Mouse (Mus musculus): Measurements from ENCODE around the gene Il12a. TPM values are rescaled to one million over a fixed set of nuclear protein-coding genes. Genes with fewer than 3 reads are reported as not detected.
"Not testable (repeated sequence)": the region's sequence is repeated elsewhere in the genome, so short reads cannot be mapped to it uniquely, and the experiment has no call there.

The Il12a gene
- polyA plus RNA-seq, 1 experiment from 2014 or later, result not detected

DNA sequence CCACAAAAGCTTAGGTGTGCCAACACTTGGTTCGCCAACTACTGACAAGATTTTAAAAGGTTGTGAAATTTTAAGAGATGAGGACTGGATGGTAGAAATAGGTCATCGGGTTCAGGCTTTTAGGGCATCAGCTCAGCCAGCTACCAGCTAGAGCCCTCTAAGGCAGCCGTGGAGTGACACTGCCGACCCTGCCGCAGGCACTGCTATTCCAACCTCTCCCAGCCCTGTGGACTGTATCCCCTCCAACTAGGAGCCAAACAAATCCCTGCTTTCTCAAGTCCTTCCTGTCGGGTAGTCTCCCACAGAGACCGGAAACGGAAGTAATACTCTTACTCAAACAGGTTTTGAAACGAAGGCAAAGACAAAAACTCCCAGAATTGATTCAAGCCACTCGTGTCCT lies 15.9 kb downstream of the Il12a start:
- H3K9ac ChIP-seq, result no peak overlapping the region
- ATAC-seq (ENCODE audit: extremely low read depth, insufficient number of reproducible peaks, low FRiP score, low TSS enrichment), result no peak
- no peaks in the 10 kb centered on the region for H3K36me3 ChIP-seq
- no peak overlapping the region for H3K4me2 ChIP-seq
- WGBS, result 77% methylated on average over 10 of the region's 10 CpGs
- H3K4me3 ChIP-seq, result no peak overlapping the region
- no peak overlapping the region for H3K27ac ChIP-seq (replicated peaks)
- H3K4me1 ChIP-seq, result no peaks in the 10 kb centered on the region
- H3K9me3 ChIP-seq, result no peaks in the 10 kb centered on the region
- H3K27me3 ChIP-seq (replicated peaks), result 0 out of 2 replicates have a peak, but pooled peaks cover 3% of the 10 kb centered on the region

DNA sequence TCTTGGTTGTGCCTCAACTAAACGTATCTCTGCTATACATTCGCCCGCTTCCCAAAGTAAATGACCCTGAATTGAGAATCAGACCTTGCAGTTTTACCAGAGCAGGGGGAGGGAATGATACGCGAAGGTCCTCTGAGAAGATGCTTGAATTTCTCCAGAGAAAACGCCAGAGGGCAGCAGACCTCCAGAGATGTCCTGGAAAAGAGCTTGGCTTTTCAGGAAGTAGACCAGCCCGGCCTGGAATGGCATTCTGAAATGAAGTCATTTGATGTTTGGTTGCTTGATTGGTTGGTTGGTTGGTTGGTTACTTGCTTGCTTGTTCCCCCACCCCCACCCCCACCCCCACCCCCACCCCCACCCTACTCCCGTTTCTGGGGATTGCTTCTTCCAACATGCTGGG lies 17.8 kb downstream of the Il12a start:
- no peak for ATAC-seq (ENCODE audit: extremely low read depth, insufficient number of reproducible peaks, low FRiP score, low TSS enrichment)
- Histone ChIP-seq H3K36me3 (no peaks in the 10 kb centered on the region), H3K27me3 (replicated peaks) (0 out of 2 replicates have a peak, but pooled peaks cover 3% of the 10 kb centered on the region), H3K27ac (replicated peaks) (no peak overlapping the region), H3K9ac (no peak overlapping the region), H3K4me2 (no peak overlapping the region), H3K9me3 (no peaks in the 10 kb centered on the region), H3K4me1 (no peaks in the 10 kb centered on the region), H3K4me3 (no peak overlapping the region)
- WGBS, result 30% methylated on average over 8 of the region's 8 CpGs

GRCm38 (mm10) chr3:68709198-68709797 lies 18.9 kb downstream of the Il12a start:
- no peaks in the 10 kb centered on the region for H3K9me3 ChIP-seq
- H3K27me3 ChIP-seq (replicated peaks), result 0 out of 2 replicates have a peak, but pooled peaks cover 3% of the 10 kb centered on the region
- no peak overlapping the region for H3K27ac ChIP-seq (replicated peaks)
- no peak overlapping the region for H3K4me3 ChIP-seq
- ATAC-seq (ENCODE audit: extremely low read depth, insufficient number of reproducible peaks, low FRiP score, low TSS enrichment), result no peak
- no peaks in the 10 kb centered on the region for H3K4me1 ChIP-seq
- H3K9ac ChIP-seq, result no peak overlapping the region
- H3K36me3 ChIP-seq, result no peaks in the 10 kb centered on the region
- H3K4me2 ChIP-seq, result no peak overlapping the region
- 43% methylated on average over 9 of the region's 9 CpGs for WGBS

- Histone ChIP-seq H3K9me3 (no peaks in the 10 kb centered on the region), H3K4me1 (no peaks in the 10 kb centered on the region), H3K4me2 (no peak overlapping the region), H3K4me3 (no peak overlapping the region), H3K9ac (no peak overlapping the region), H3K36me3 (no peaks in the 10 kb centered on the region), H3K27me3 (replicated peaks) (0 out of 2 replicates have a peak, but pooled peaks cover 3% of the 10 kb centered on the region), H3K27ac (replicated peaks) (no peak overlapping the region)
- 83% methylated on average over 1 of the region's 1 CpGs for WGBS
- ATAC-seq (ENCODE audit: extremely low read depth, insufficient number of reproducible peaks, low FRiP score, low TSS enrichment), result no peak
Observed at GRCm38 (mm10) chr3:68710436-68710835, 20.0 kb downstream of the Il12a start.

GRCm38 (mm10) chr3:68711510-68711909 lies 21.1 kb downstream of the Il12a start:
- Histone ChIP-seq H3K4me1 (no peaks in the 10 kb centered on the region), H3K9me3 (no peaks in the 10 kb centered on the region), H3K27me3 (replicated peaks) (no peaks in the 10 kb centered on the region), H3K4me3 (no peak overlapping the region), H3K27ac (replicated peaks) (no peak overlapping the region), H3K9ac (no peak overlapping the region), H3K36me3 (no peaks in the 10 kb centered on the region), H3K4me2 (no peak overlapping the region)
- 79% methylated on average over 5 of the region's 5 CpGs for WGBS
- ATAC-seq (ENCODE audit: extremely low read depth, insufficient number of reproducible peaks, low FRiP score, low TSS enrichment), result no peak; the same call in 1 of the 2 replicates

DNA sequence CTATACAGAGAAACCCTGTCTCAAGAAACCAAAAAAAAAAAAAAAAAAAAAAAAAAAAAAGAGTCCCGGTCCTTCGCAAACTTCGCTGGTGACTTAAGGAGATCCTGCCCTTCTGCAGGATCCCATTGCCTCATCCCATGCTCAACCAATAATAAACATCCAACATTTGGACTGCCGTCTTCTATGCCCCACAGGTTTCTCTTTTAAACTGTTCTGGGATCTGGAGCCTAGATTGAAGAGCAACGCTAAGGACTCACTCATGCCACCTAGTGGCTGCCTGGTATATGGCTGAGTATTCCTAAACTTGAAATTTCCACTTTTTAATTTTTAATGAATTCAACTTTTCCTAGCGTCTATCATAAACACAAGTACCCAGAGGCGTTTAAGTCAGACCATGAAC lies 23.1 kb downstream of the Il12a start:
- 6% methylated on average over 7 of the region's 7 CpGs for WGBS
- H3K9ac ChIP-seq, result no peak overlapping the region

DNA sequence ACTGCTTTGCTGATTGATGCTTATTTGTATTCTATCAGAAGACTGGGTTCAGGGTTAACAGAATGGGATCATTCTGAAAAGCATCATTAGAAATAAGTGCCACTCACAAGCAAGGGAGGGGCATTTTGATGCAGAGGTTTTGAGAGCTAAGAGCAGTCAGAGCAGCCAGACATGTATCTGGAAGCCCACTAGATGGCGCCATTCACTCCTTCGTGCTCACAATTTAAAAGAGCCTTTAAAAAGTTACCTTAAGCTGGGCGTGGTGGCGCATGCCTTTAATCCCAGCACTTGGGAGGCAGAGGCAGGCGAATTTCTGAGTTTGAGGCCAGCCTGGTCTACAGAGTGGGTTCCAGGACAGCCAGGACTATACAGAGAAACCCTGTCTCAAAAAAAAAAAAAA lies 26.9 kb downstream of the Il12a start:
- not testable (repeated sequence) for H3K4me1 ChIP-seq; H3K36me3 ChIP-seq; H3K9ac ChIP-seq; H3K27ac ChIP-seq (replicated peaks); H3K9me3 ChIP-seq; ATAC-seq (ENCODE audit: extremely low read depth, insufficient number of reproducible peaks, low FRiP score, low TSS enrichment); H3K27me3 ChIP-seq (replicated peaks); H3K4me3 ChIP-seq; H3K4me2 ChIP-seq
- WGBS, result 40% methylated on average over 5 of the region's 5 CpGs

More for the DNA sequence above, 23.1 kb downstream of the Il12a start:
- H3K27me3 ChIP-seq (replicated peaks), result no peaks in the 10 kb centered on the region
- peak overlapping the region; percentile 60 for H3K4me2 ChIP-seq
- peak overlapping the region; percentile 40 for H3K4me3 ChIP-seq
- ATAC-seq (ENCODE audit: extremely low read depth, insufficient number of reproducible peaks, low FRiP score, low TSS enrichment), result no peak
- no peaks in the 10 kb centered on the region for H3K9me3 ChIP-seq
- H3K27ac ChIP-seq (replicated peaks), result no peak overlapping the region
- no peaks in the 10 kb centered on the region for H3K36me3 ChIP-seq
- H3K4me1 ChIP-seq, result 0 out of 2 replicates have a peak, but pooled peaks cover 3% of the 10 kb centered on the region

DNA sequence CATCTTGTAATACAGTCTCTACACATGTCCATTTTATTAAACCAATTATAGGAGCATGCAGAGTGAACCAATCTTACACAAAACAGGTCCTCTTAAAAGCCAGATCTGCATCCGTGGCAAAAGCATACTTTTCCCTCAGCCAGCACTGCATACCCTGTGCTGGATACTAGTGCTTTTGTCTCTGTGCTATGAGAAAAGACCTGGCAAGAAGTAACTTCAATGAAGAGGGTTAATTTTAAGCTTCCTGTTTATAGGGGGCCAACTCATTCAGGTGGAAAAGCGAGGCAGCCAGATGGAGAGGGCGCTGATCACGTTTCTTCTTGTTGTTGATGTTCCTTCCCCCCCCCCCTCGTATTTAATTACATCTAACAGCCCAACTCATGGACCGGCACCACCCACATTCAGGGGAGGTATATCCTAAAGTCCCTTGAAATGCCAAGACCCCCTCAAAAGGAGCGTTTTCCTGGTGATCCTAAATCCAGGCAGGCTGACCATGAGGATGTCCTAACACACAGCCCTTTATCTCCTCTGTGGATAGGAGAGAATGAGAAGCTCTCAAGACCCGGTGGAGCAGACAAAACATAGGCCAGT lies 28.9 kb downstream of the Il12a start:
- no peak for ATAC-seq (ENCODE audit: extremely low read depth, insufficient number of reproducible peaks, low FRiP score, low TSS enrichment)

DNA sequence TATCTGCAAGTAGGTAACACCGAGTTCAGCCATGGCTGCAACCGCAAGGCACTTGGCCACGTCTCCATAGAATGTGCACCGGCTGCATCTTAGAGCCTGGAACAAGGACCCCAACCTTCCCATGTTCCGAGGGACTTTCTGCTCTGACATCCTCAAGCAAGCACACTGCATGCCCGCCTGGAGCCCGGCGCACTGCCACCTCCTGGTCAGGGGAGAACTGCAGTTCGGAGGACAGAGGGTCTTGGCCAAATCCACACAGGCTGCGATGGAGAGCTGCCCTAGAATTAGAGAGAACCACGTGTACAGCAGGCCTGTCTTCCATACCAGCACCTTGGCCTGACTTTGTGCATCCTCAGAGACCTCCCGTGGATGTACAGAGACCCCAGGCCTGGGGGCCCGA lies 29.8 kb downstream of the Il12a start:
- no peak for ATAC-seq (ENCODE audit: extremely low read depth, insufficient number of reproducible peaks, low FRiP score, low TSS enrichment)
- H3K4me2 ChIP-seq, result no peak overlapping the region

More for the DNA sequence above, 28.9 kb downstream of the Il12a start:
- Histone ChIP-seq H3K4me2 (no peak overlapping the region), H3K9me3 (no peaks in the 10 kb centered on the region), H3K36me3 (no peaks in the 10 kb centered on the region), H3K4me3 (no peak overlapping the region), H3K27me3 (replicated peaks) (no peaks in the 10 kb centered on the region), H3K4me1 (0 out of 2 replicates have a peak, but pooled peaks cover 3% of the 10 kb centered on the region), H3K9ac (no peak overlapping the region), H3K27ac (replicated peaks) (no peak overlapping the region)
- 73% methylated on average over 8 of the region's 8 CpGs for whole genome bisulfite sequencing

GRCm38 (mm10) chr3:68741955-68742354 lies 51.5 kb downstream of the Il12a start:
- Histone ChIP-seq H3K4me2 (no peak overlapping the region), H3K9me3 (peaks cover 6% of the 10 kb centered on the region; the same call in 1 of the 2 replicates), H3K27ac (replicated peaks) (0 out of 2 replicates have a peak overlapping the region, but pooled peaks have one; percentile 21), H3K36me3 (no peaks in the 10 kb centered on the region), H3K9ac (no peak overlapping the region), H3K4me1 (peaks cover 25% of the 10 kb centered on the region), H3K27me3 (replicated peaks) (no peaks in the 10 kb centered on the region), H3K4me3 (no peak overlapping the region)
- WGBS, result 50% methylated on average over 7 of the region's 7 CpGs
- ATAC-seq (ENCODE audit: extremely low read depth, insufficient number of reproducible peaks, low FRiP score, low TSS enrichment), result no peak

More for the DNA sequence above, 29.8 kb downstream of the Il12a start:
- WGBS, result 37% methylated on average over 13 of the region's 13 CpGs
- H3K36me3 ChIP-seq, result no peaks in the 10 kb centered on the region
- H3K4me1 ChIP-seq, result 0 out of 2 replicates have a peak, but pooled peaks cover 3% of the 10 kb centered on the region
- H3K9ac ChIP-seq, result no peak overlapping the region
- no peak overlapping the region for H3K4me3 ChIP-seq
- H3K9me3 ChIP-seq, result no peaks in the 10 kb centered on the region
- H3K27ac ChIP-seq (replicated peaks), result no peak overlapping the region
- H3K27me3 ChIP-seq (replicated peaks), result no peaks in the 10 kb centered on the region

- 63% methylated on average over 9 of the region's 9 CpGs for WGBS
- H3K27ac ChIP-seq (replicated peaks), result peak overlapping the region; percentile 21
Observed at GRCm38 (mm10) chr3:68742718-68743471, 52.5 kb downstream of the Il12a start.

More at GRCm38 (mm10) chr3:68742718-68743471, 52.5 kb downstream of the Il12a start:
- Histone ChIP-seq H3K9me3 (peaks cover 6% of the 10 kb centered on the region; the same call in 1 of the 2 replicates), H3K27me3 (replicated peaks) (no peaks in the 10 kb centered on the region), H3K4me2 (no peak overlapping the region), H3K36me3 (no peaks in the 10 kb centered on the region), H3K9ac (no peak overlapping the region), H3K4me3 (no peak overlapping the region), H3K4me1 (peaks cover 25% of the 10 kb centered on the region)
- ATAC-seq (ENCODE audit: extremely low read depth, insufficient number of reproducible peaks, low FRiP score, low TSS enrichment), result no peak
